Mouse (Mus musculus) embryo, embryonic 10 days (tissue): ENCODE measurements around the gene Prelid3b.
A peak's percentile ranks its signal among the peaks of the same experiment; 100 is the strongest.

Source experiments
- DNase-seq: peaks from one replicate; pipeline ENCODE4 v3.0.0-alpha.2; 2015; ENCODE audit warnings: low spot score

Gene Prelid3b

DNA sequence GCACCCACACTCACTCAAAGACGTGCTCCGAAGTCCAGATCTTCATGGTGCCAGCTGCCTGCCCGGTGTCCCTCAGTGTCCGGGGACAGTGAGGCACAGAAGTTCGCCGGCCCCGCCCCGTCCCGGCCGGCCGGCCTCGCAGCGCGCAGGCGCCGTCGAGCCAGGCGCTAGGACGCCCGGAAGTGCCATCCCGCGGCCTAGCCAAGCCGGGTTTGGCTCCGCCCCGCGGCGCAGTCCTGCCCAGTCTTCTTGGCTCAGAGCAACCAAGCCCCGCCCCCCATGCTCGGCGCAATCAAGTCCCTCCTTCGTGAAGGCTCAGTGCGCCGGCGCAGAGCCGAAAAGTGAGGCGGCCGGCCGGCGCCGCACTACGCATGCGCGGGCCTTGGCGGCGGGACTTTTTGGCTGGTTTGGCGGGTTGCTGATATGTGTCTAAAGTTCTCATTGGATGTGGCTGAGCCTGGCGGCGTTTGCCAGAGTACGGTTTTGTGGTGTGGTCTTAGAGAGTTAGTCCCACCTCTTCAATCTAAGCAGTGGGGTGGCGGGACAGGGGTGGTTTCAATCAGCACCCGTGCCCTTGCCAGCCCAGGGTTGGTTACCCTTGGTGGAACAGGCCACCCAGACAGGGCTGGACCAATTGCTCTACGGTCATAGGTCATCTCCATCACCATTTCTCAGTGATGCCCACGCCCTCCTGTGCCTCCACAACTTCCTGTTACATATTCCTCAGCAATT, at the start of gene Prelid3b:
Prelid3b (minus strand) TSS at position 264 of the 732 bp plus-strand sequence.
- DNase-seq = peak; percentile 98

DNA sequence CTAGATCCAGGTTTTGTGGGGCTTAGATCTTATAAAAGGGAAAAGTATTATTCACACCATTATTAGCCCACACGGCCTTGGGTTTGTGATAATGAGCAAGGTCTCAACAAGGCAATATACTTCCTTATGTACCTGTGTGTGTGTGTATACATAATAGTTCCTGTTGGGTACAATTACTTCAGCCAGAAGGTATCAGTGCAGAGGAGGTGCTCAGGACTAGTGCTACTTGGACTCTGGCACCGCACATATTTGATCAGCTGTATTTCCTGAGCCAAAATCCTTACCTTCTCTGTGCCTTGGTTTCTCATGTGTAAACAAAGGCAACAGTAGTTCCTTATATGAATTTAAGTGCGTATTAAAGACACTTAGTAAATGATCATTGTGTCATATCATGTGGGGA, 49.3 kb upstream of the Prelid3b start:
- no peak for DNase-seq

DNA sequence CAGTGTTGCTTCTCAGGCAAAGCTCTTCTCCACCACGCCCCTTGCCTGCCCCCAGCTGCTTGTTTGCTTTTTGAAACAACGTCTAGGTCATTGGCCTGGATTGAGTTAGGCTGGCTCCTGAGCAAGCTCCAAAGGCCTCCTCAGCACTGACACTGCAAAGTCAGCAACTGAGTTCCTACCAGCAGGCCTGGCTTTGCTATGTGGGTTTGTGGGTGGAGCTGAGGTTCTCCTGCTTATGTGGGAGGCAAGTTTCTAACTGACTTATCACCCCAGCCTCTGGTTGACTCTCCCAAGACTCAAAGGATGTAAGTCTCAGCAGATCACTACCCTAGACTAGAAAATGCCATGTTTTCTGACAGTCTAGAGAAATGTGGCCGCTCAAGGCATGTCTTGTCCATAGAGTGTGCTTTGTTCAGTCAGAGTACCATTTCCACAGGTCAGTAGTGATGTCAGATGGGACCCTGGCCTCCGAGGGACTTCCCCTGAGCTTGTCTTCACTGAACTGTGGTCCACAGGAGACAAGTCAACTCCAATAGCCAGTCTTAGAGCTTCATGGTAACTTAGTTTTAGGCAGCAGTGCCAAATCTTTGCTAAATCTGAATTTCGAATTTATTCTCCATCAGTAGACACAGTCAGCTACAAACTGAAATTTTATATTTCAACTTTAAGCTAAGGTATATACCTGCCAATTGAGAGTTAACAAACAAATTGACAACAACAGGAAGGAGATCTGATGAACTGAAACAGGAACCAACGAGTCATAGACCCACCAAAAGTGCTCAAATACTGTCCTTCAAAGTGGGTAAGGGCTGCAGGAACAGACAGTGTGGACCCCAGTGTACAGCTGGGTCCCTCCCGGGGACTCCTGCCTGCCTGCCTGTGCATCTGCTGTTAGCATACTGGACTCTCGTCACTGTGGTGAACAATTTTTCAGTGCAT, 44.5 kb upstream of the Prelid3b start:
- no peak for DNase-seq

DNA sequence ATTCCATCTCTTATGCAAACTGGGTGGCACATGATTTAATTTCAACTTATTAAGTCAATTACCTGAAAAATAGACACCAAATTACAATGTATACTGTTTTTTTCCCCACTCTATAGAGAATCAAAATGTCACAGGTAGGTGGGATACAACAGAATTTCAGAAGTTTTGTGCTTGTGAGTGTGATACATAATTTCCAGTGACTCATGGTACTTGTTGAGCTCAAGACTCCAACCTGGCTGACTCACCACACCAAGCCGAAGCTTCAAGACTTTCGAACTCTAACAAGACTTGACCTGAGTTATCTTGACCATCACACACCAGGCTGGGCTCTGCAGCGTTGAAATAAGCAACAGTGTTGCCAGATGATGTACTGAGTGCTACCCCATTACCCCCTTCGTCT, 42.0 kb upstream of the Prelid3b start:
- no peak for DNase-seq

DNA sequence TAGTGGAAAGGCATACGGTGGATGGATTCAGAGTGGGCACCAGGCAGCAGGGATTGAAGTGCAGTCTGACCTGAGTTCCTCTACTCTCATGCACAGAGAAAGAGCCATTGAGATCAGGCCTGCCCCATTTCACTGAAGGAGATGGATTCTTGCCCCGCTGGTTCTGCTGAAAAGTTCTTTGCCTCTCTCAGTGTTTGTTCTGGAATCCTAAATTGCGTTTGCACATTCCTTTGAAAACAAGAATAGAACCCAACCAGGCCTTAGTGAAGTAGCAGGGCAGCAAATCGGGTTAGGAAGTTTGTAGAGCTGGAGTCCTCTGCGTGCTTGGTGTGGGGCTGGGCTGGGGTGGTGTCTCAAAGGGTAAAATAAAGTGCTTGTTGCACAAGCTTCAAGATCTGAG, 40.9 kb upstream of the Prelid3b start:
- no peak for DNase-seq

DNA sequence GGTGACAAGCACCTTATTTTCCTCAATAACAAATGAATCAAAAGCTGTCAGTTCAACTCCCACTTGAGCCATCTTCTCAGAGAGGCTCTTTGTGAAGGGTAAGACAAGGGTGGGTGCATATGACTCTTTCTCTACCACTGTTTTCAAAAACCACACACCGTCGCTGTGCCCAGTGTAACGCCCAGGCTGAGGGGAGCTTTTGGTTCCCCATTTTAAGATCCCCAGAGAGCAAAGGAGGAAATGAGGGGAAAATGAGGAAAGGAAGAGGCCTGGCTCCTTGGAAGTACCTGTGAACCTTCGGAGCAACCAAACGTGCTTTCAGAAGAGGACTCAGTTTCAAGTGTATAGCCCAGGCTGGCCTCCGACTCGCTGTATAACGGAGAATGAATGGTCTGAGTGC, 36.9 kb upstream of the Prelid3b start:
- DNase-seq = no peak

DNA sequence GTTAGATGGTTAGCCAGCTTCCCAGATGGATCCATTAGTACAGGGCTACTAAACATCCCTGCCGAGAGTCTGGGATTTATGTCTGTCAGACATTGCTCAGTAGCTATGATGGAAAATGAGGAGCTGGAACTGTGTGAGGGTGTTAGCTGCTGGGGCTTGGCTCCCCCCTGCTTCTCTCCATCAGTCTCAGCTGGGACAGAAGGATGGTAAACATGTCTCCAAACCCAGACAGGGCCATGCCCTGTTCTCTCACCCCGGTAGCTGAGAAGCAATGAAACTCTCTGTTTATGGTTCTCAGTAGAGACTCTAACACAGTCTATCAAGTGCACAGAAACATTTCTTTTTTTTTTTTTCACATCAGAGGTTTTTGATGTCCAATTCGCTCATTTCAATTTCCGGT, 35.1 kb upstream of the Prelid3b start:
- no peak for DNase-seq

DNA sequence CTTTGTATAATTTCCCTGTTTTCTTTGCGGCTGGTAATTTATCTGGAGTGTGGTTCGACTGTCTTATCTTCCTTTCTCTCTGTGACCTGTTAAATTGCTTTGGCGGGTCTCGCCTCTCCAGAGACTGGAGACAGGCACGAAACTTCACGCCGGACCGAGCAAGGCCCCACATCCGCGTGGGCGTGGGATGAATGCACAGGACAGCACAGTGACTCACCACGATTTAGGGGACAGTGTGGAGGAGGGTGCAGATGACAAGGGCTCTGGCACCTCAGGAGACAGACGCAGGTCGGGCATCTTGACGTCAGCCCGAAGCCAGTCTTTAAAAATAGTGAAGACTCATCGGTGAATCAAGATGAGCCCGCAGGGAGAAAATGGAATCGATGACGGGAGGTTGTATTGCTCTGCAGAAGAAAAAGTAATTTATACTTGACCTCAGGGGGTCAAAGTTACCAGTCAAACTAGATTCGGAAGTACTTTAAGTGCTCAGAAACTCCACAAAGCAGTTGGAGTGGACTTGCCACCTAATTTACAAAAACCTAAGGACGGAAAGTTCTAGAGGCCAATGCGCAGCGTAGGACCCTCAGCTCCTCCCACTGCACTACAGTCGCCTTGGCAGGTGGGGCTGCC, 30.1 kb upstream of the Prelid3b start:
- DNase-seq = no peak

DNA sequence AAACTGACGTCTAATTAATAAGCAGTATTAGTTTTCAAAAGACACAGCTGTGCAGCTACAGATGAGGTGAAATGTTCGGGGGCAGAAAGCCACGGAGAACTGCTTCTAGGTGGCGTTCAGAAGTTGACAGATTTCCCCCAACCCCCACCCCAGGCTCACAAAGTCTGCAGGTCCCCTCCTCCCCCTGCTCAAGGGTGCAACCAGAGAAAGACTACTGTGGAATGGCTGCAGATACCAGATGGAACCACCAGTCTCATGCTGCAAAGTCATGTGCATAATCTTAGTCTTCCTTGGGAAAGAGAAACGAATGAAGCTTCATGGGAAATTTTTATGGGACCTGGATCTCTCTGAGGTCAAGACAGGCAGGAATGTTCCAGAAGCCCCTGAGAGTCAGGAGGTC, 29.4 kb upstream of the Prelid3b start:
- DNase-seq = no peak

DNA sequence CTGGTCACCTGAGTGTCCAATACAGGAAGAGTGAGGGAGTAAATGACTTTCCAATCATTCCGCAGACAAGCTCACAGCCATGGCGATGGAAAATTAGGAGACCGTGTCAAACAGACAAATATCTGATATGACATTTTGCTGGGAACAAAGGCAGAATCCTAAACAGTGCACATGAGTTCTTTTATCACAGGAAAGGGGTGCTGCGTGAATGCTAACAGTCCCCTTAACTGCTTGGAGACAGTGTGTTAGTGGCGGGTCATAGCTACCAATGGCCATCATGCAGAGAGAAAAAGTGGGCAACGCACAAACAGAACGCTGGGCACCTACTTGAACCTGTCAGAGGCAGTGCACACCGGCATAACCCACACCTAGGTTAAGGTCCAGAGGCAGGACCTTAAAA, 28.6 kb upstream of the Prelid3b start:
- no peak for DNase-seq

DNA sequence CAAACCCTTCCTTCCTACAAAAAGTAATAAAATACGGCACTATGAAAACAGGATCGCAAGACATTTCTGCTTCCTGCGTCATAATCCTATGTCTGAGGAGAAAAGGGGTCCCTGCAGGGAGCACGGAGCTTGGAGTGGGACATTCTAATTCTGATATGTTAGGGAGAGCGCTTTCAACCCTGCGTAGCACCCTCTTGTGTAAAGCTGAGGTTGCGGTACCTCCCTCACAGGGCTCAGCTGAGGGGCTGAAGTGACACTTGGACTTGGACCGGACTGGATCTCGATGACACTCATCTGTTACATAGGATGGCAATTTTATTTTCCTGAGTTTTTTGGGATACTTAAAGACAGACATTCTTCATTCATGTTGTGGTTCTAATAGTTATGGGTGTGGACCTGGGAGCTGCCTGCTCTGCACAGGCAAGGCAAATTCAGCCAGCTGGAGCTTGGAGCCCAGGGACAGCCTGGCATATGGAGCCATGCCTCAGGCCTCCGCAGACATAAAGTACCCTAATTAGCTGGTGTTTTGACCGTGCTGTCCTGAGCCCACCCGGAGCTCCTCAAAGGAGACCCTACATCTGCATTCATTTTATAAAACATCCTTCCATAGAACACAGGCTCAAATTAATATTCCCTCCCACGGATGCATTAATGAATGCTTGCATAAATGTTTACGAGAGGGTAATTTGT, 28.1 kb upstream of the Prelid3b start:
- DNase-seq = no peak

DNA sequence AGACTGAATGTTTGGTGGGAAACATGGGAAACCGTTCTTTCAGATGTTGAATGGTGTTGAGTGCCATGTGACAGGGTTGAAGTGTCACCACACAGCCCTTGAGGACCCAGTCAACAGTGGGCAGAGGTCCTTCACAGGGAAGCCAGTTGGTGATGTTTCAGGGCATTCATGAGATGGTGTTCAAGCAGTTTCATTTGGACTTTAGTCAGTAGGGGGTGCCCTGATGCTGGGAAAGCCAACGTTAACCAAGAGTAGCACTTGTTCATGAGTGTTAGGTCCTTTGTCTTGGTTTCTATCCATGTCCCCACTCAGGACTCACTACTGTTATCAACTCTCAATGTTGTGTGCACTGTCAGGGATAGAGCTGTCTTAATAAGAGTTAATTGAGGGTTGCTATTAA, 20.0 kb upstream of the Prelid3b start:
- DNase-seq = peak; percentile 14

DNA sequence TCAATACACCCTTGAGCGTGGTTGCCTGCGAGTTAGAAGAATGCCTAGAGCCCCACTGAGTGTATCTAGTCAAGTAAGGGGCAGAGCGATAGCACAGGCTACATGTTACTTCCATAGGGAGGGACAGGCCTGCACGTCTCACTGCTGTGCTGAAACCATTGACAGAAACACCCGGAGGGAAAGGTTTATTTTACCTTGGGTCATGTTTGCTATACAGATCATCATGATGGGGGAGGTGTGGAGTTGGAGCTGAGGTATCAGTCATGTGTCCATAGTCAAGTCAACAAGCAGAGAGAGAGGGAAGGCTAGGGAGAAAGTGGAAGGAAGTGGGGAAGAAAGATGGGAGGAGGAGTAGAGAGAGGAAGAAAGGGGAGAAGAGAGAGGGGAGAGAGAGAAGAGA, 14.1 kb upstream of the Prelid3b start:
- DNase-seq = no peak

DNA sequence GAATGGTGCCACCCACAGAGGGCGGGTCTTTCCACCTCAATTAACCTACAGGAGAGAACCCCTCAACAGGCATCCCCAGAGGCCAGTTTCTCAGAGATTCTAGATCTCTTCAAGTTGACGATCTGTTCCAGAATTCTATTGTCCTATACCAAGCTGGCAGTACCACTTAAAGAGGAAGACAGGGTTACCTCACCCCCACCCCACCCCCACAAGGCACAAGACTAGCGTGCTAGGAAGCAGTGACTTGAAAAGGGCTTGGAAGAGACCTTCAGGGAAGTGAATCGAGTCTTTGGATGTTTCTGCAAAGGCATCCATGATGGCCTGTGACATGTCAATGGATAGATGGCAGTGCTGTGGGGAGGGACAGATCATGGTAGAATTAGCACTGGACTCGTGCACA, 5.9 kb upstream of the Prelid3b start:
- no peak for DNase-seq

DNA sequence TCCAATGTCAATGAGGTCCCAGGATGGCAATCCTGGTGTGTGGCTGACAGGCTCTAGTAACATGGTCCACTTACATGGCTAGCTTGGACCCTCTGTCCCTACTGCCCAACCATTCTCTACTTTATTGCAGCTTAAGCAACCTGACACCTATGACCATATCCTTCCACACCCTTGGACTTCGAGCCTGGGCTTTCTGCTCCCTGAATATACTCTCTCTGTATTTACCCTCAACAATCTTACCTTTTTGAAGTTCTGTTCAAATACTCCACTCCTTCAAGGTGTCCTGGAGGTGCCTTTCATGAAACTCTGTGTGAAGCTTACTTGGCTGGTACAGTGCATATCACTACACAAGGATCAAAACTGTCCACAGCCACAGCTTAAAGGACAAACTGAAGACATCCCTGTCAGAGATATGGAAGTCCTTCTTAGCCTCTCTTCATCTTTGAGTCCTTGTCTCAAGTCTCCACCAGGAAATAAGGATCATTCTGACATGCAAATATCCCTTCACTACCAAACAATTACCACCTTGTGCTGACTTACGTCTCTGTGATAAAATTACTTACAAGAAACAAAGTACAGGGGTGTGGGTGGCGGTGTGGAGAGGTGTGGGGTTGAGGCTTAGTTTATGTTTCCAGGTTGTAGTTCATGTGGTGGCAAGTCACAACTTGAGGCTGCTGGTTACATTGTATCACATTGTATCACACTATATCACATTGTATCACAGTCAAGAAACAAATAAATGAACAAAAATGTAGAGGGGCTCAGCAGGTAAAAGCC, 4.8 kb upstream of the Prelid3b start:
- DNase-seq = no peak

DNA sequence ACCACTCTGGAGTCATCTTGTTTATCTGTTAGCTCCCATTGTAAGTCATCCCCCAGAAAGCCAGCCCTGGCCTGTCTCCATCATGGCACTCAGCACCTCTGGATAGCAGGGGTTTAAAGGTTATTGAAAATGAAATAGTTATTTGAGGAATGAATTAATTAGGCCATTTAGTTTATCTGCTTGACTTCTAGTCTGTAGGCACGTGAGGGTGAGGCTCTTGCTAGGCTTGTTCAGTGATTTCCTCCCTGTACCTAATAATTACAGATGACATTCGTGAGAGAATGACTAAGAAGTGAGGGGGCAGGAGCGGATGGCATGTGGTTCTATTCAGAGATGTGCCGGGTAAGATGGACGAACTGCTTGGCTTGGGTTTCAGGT, 658 bp upstream of the Prelid3b start:
- DNase-seq = no peak

DNA sequence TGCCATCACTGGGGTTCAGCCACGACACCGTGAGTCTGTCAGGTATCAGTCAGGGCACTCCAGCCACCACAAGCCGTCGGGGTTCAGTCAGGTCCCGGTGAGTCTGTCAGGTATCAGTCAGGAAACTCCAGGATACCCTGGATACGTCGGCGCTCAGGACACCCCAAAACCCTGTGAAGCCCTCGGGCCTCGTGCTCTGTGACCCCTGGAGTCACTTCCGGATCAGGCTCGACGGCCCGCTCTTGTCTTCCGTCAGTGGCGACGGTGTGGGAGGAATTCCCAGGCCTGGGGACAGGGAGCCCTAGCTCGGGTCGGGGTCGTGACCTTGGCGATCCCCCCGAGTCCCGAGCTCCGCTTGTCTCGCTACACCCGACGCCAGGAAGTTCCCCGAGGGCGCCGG, 474 bp downstream of the Prelid3b start:
- peak; percentile 57 for DNase-seq

DNA sequence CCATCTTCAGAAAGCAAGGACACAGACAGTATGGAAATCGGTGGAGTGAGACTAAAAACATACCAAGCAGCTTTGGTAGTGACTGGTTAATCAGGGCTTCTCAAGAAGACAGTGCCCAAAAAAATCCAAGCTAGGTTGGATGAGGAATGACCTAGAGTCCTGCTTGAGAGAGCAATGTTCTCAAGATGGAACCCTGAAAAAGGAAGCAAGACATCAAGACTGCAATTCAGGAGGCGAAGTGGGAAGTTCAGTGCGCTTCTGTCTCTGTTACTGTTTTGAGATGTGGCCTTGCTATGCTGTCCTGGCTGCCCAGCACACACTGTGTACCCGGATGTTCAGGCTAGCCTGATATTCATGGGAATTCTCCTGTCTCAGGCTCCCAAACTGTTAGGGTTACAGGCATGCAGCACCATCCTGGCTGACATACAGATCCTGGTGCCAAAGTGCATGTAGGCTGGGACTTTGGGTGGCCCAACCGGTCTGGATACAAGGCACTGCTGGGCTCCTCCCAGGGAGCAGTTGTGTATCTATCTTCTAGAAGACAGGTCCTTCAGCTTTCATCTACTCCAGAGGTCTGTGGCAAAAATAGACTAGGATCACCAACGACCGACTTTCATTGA, 2.0 kb downstream of the Prelid3b start:
- DNase-seq = no peak

DNA sequence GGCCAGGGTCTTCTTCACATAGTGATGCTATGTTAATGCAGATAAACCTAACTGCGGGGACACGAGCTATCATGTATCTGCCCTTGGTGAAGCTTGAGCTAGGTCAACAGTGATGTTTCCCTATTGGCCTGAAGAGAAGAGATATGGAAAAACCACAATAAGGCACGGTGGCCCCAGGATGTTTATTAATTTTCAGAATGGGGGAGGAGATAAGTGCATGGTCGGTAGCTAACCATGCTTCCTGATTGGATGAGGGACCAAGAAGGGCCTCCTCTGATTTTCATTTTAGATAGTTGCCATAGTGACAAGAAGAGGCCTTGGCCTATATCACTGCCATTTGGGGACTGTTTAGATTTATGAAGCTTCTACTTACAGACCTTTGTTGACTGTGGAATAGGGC, 2.5 kb downstream of the Prelid3b start:
- no peak for DNase-seq

DNA sequence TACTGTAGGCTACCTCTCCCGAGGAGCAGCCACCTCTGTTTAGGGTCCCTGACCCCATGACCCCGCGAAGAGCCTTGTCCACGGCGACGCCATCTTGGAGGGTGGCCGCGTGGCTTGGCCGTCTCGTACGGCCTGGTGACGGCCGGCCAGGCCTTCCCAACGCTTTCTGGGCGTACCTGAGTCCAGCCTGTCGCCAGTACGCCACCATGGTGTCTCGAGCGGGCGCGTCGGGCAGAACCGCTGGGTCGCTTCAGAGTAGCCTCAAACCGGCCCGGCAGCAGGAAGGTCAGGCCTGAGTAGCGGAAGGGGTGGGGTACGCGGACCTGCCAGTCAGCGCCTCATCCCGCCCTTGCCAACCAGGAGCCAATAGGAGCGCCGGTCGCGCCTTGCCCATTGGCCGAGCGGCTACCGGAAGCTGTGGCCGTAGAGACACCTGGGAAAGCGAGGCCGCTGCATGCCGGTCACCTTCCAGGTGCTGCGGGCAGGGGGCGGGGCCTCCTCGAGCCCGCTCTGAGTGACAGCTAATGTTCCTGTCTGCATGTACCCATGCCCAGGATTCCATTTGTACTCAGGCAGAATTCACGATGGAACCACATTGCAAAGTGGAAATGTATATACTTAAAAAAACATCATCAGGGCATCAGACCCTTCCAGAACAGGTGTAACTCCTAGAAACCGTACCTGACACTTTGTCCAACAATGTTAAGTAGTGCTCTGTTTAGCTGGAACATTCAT, 8.9 kb downstream of the Prelid3b start, which contains the start of gene Atp5e:
Atp5e (minus strand) TSS at position 317 of the 735 bp plus-strand sequence.
- peak; percentile 97 for DNase-seq
